Mouse (Mus musculus) lung, postnatal 10 days (tissue): Measurements from ENCODE around the gene Mtrex.

Experiments used
- DNase-seq: peaks from one replicate; pipeline ENCODE4 v3.0.0; 2021

Mtrex gene

GRCm38 (mm10) chr13:112866782-112867181 is 60.4 kb downstream of the Mtrex start:
- no peak for DNase-seq

- no peak for DNase-seq
Observed at GRCm38 (mm10) chr13:112862978-112863677, 64.1 kb downstream of the Mtrex start.

- no peak for DNase-seq
Observed at GRCm38 (mm10) chr13:112862342-112862741, 64.9 kb downstream of the Mtrex start.

GRCm38 (mm10) chr13:112861825-112862306 is 65.3 kb downstream of the Mtrex start:
- DNase-seq, result peak; percentile 69

- no peak for DNase-seq
Observed at GRCm38 (mm10) chr13:112860911-112861310, 66.3 kb downstream of the Mtrex start.

GRCm38 (mm10) chr13:112860370-112860769 is 66.8 kb downstream of the Mtrex start:
- no peak for DNase-seq

GRCm38 (mm10) chr13:112859574-112860134 is 67.5 kb downstream of the Mtrex start:
- DNase-seq, result no peak

- DNase-seq, result no peak
Observed at GRCm38 (mm10) chr13:112857921-112858320, 69.3 kb downstream of the Mtrex start.

GRCm38 (mm10) chr13:112854402-112854801 is 72.8 kb downstream of the Mtrex start:
- no peak for DNase-seq

- DNase-seq, result no peak
Observed at GRCm38 (mm10) chr13:112853710-112854316, 73.4 kb downstream of the Mtrex start.

GRCm38 (mm10) chr13:112845931-112846330 is 81.3 kb downstream of the Mtrex start:
- DNase-seq, result no peak

GRCm38 (mm10) chr13:112840241-112841087 is 86.7 kb downstream of the Mtrex start:
- DNase-seq, result no peak

GRCm38 (mm10) chr13:112838562-112839232 is 88.5 kb downstream of the Mtrex start:
- no peak for DNase-seq

GRCm38 (mm10) chr13:112837621-112838155 is 89.5 kb downstream of the Mtrex start:
- no peak for DNase-seq

GRCm38 (mm10) chr13:112836951-112837350 is 90.2 kb downstream of the Mtrex start:
- no peak for DNase-seq

GRCm38 (mm10) chr13:112835113-112835512 is 92.1 kb downstream of the Mtrex start:
- peak; percentile 14 for DNase-seq

- no peak for DNase-seq
Observed at GRCm38 (mm10) chr13:112833895-112834263, 93.3 kb downstream of the Mtrex start.

GRCm38 (mm10) chr13:112833253-112833894 is 93.8 kb downstream of the Mtrex start:
- DNase-seq, result no peak

GRCm38 (mm10) chr13:112832589-112832988 is 94.6 kb downstream of the Mtrex start:
- DNase-seq, result no peak

GRCm38 (mm10) chr13:112829619-112830018 is 97.6 kb downstream of the Mtrex start:
- DNase-seq, result no peak

- no peak for DNase-seq
Observed at GRCm38 (mm10) chr13:112825479-112825878, 101.7 kb downstream of the Mtrex start.
